Mouse (Mus musculus): Measurements from ENCODE around the gene Ppp1cc. TPM values are rescaled to one million over a fixed set of nuclear protein-coding genes. Genes with fewer than 3 reads are reported as not detected.
"Not testable (repeated sequence)": the region's sequence is repeated elsewhere in the genome, so short reads cannot be mapped to it uniquely, and the experiment has no call there.

The Ppp1cc gene
- total RNA-seq, 2 experiments from 2014 or later = 111 to 125 TPM

DNA sequence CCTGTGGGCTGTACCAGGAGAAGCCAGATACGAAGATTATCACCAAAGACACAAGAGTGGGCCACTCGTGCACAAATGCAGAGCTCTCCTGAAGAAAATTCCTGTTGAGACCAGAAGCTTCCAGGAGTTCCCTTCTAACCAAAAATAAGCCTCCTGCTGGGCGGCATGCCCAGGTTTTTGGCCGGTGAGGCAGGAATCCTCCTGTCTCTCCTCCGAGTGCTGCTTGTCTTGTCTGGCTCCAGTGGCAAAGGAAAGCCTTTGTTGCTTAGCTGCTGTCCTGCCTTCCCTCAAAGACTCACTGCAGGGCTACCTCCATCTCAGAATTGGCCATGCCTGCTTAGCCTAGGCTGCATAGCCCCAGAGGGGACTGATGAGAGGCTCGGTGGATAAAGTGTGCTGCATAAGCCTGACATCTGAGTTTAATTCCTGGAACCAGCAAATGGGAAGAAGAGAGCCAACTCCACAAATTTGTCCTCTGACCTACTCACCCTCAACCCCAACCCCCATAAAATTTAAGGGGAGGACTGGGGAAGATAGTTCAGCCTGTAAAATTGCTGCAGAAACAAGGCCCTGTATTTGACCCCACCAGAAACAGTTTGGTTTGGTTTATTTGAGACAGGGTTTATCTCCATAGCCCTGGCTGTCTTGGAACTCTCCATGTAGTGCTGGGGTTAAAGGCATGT lies 7.3 kb downstream of the Ppp1cc start:
- DNase-seq = no peak

DNA sequence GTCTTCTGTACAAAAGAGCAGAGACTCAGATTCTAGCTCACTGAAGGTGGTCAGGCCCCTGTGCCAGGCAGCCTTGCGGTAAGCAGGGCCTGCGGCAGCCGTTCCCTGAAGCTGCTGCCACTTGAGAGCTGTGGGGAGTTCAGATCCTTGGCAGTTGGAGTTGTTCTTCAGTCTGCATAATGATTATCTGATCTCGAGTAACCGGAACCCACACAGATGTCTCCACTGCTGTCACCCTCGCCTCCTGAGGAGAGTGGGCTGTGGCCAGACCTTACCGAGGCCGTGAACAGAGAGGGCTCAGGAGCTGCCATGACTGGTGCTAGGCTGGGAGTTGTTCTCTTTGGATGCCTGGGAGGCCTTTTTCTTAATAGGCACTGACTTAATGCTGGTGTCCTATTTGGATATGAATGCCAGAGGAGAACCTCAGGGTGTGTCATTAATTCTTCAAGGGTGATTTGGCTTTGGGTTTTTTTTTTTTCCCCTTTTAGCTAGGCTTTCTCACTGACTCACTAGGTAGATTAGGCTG lies 8.6 kb downstream of the Ppp1cc start:
- DNase-seq = no peak

DNA sequence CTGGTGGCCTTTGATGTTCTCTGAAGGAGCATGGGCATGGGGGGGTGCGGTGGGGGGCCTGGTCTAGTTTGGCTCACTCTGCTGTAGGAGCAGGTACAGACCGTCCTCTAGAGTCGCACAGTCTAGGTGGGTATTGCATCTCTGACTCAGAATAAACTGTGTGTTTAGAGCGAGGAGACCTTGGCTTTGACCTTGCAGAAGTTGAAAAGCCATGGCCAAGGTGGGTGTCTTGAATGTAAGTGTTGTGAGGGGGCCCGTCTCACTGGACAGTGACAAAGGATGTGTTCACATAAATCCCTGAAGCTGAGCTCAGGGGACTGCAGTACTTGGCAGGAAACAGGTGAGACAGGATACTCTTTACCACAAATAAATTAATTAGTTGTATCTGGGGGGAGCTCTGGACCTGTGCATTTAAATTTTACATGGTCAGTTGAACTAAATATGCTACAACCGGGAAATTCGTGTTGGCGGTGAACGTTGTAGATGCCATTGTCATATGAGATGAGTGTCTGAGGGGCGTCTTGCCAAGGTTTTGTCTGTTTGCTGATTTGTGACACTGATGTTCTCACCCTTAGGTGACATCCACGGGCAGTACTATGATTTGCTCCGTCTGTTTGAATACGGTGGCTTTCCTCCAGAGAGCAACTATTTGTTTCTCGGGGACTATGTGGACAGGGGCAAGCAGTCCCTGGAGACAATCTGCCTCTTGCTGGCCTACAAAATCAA lies 10.4 kb downstream of the Ppp1cc start:
- DNase-seq = no peak

DNA sequence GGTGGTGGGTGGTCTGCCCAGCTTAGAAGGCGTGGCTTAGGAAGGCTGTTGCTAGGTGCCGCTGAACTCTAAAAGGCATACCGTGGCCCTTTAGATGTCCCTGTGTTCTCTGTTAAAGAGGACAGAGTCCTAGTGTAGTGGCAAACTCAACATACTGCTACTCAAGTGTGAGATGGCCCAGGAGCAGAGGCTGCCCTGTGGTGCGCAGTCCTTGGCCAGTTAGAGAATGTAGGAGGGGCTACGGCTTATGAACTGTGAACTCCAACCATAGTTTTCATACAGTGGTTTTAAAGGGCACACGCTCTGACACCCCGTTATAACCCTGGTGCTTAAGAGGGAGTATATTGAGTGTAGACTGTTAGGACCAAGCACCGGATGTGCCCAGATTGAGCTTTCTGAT lies 13.0 kb downstream of the Ppp1cc start:
- no peak for DNase-seq

DNA sequence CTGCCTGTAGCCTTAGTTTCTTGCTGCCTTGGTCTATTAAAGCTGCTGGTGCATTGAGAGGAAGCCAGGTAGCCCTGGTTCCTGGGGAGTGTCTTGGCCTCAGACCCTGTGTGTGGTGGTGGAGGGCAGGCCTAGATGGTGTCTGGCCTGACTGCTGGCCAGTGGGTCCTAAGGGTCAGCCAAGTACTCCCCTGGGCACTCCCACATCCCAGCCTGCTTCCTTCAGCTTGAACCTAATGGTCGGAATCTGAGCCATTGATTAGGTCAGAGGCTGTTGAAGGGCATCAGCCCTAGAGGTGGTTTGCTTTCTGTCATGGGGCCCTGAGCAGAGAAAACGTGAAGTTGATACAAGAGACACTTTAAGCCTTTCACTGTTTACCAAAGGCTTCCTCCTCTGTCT lies 17.3 kb downstream of the Ppp1cc start:
- DNase-seq = no peak

DNA sequence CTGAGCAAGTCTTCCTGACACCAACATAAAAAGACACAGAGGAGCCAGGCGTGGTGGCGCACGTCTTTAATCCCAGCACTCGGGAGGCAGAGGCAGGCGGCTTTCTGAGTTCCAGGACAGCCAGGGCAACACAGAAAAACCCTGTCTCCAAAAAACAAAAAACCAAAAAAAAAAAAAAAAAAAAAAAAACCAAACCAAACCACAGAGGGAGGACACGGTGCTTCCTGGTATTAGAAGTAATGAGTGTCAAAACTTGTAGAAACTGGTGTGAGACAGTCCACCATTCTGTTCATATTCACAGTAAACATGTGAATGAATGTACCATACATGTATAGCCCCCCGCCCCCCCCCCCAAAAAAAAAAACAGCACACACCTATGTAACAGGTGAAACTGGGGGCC lies 17.9 kb downstream of the Ppp1cc start:
- DNase-seq = no peak

DNA sequence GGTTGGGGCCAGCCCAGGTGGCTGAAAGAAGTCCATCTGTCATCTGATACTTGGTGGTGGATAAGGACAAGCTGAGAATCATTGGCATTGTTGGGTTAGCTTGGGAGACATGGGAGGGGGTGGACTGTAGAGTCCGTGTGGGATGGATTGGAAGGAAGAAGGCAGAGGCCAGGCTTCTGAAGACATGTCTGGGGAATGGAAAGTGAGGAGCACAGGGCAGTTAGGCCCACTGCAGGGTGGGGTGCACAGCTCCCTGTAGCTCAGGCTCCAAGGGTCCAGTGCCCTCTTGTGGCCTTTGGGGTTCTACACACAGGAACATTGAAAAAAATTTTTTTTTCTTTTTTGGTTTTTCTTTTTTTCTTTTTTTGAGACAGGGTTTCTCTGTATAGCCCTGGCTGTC lies 18.3 kb downstream of the Ppp1cc start:
- no peak for DNase-seq

DNA sequence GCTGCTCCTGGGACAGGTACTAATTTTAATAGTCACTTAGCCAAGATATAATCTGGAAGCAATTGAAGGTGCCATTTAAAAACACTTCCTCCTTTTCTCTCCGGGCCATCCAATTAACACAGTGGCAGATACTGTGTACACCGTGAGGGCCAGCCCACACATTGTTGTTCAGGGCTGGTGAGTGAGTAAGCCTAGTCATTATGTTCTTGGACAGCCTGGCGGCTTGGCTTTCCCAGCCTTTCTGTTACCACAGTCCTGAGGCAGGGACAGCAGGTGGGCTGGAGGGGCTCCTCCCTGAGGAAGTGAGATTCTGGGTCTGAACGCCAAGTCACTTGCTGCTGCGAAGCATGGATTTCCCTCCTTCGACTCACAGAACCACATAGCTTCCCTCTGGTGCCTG lies 21.6 kb downstream of the Ppp1cc start:
- DNase-seq = no peak

DNA sequence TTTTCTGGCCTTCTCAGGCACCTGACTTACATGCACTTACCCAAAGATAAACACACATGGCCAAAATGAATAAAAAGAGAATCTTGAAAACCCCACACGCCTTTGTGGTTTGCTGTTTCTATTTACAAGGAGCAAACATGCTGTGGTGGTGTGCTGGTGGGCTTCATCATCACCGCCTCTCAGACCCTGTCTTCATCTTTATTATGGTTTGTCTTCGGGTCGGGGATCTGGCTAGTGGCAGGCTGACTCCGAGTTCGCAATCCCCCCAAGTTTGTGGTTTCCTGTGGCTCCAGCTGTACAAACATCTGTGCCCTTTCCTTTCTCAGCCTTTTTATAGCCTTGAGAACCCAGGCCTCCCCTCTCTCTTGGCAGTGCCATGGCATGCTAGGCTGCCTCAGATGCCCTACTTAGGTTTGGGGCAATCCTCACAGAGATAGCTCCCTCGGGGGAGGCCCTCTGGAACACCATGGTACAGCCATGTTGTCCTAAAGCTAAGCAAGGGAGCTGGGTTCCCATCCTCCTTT lies 26.3 kb downstream of the Ppp1cc start:
- DNase-seq = no peak

DNA sequence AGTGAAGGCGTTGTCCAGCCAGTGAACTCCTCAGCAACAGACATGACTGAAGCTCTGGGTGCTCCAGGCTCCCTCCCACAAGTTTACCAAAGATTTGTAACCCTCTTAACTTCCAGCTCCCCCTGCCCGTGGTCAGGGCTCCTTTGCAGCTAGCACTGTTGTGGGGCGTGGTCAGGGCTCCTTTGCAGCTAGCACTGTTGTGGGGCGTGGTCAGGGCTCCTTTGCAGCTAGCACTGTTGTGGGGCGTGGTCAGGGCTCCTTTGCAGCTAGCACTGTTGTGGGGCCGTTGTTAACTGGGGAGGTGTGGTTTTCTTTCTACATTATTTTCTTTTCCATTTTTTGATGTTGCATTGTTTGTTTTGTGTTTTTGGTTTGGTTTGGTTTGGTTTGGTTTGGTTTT lies 26.8 kb downstream of the Ppp1cc start:
- DNase-seq = not testable (repeated sequence)

DNA sequence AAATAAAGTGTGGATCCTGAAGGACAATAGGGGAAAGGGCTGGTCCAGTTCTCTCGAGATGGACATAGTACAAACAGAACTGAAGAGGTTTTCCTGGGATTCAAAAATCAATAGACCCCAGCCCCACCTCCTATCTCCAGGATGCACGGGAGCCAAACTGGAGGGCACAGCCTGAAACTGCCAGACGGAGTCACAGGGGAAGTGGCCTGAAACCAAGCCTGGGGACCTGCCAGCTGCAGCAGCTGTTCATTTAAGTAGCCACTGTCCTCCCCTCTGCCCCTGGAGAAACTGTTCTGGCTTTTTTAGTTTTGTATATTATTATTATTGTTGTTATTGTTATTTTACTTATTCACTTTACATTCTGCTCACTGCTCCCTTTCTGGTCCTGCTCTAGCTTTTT lies 31.0 kb downstream of the Ppp1cc start:
- DNase-seq = no peak

DNA sequence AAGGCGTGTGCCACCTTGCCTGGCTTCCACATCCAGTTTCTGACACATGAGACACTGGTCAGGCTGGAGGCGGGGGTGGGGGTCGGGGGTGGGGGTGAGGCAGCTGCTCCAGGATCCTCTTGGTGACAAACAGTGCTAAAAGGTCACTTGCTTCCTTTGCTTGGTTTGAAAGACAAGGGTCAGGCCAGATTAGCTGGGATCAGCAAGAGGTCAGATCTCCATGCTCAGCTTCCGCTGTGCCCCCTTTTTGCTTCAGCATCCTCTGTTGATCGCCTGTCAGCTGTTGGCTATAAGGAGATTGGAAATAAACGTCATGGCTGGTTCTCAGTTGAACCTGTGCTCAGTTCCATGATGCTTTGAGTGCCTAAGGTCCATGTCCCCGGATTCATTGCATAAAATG lies 32.4 kb downstream of the Ppp1cc start:
- DNase-seq = no peak

DNA sequence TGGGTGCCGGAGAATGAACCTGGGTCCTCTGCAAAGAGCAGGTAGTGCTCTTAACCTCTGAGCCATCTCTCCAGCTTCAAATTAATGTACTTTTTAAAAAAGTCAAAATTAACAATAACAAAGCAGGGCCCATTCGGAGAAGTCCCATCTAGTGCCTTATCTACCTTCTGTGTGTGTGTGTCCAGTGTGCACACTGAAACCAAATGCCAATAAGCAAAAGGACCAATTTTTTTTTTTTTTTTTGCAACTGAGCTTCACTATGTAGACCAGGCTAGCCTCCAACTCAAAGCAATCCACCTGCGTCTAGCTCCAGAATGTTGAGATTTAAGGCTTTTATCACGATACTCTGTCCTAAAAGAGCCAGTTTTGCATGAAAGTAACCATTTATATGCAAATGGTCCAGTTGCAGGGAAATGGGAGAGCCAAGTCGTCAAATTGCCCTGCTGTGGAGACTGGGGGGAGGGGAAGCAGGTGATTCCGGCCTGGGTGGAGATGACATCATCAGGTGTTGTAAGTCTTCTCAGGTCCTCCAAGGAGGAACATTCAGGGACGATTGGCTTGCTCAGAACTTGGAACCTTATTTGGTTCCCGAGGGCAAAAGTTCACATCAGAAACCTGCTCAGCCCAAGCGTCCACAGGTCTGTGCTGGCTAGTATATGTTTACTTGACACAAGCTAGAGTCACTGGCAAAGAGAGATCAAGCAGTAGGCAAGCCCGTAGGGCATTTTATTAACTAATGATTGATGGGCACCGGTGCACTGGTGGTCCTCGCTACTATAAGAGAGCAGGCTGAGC lies 33.4 kb downstream of the Ppp1cc start:
- DNase-seq = no peak

DNA sequence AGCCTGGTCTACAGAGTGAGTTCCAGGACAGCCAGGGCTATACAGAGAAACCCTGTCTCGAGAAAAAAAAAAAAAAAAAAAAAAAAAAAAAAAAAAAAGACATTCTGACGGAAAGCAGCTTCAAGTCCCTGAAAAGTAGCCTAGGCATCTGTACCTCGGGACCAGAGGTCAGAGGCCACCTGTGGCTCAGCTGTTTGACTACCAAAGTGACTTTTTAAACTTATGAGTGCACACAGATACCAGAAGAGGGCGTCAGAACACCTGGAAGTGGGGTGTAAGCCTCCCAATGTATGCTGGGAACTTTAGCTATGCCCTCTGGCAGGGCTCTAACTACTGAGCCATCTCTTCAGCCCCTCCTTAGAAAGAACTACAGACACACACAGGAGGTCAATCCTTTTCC lies 34.3 kb downstream of the Ppp1cc start:
- DNase-seq = no peak

DNA sequence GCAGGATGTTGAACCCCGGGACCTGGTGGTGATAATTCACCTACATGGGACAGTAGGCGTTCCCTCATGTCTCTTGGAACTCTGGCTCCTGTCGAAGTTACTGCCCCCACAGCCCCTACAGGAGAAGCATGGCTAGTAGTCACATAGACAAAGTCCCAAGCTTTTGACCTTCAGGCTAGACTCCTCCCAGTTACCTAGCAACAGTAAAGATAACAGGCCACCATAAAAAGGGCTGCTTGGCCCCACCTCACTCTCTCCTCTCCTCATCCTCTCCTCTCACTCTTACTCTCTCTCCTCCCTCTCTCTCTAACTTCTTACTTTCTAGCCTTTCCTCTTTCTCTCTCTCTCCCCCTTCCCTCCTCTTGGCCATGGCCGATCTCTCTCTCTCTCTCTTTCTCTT lies 42.8 kb downstream of the Ppp1cc start:
- DNase-seq = no peak

DNA sequence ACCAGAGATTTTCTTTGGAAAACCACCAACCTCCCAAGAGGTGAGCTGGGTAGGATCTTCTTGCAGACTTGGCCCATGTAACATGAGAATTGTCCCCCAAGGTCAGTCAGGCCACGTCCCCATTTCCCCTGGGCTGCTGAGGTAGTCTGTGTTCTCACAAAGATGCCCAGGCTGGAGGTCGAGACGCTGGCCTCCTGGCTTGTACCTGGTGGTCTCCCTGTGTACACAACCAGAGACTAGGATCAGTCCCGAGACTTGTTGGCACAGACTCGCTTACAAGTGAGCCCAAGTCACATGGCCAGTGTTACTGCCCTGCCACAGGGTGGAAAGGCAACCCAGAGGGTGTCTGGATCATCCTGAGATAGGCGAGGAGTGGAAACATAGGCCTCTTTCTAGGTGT lies 43.8 kb downstream of the Ppp1cc start:
- DNase-seq = no peak

DNA sequence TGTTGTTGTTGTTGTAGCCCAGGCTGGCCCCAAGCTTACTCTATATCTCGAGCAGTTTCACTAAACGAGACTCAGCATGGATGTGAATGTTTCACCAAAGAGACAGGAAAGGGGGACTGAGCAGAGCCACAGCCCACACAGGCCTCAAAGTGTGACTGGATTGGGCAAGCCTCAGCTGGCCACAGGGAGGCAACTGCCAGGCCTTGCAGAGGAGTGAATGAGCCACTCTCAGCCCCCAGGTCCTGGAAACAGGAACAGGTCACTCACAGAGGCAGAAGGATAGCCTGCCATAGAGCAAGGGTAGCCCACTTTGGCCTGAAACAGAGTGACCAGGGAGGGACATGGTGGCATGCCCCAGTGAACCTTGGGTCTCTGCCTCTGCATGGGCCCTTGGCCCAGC lies 46.1 kb downstream of the Ppp1cc start:
- no peak for DNase-seq

DNA sequence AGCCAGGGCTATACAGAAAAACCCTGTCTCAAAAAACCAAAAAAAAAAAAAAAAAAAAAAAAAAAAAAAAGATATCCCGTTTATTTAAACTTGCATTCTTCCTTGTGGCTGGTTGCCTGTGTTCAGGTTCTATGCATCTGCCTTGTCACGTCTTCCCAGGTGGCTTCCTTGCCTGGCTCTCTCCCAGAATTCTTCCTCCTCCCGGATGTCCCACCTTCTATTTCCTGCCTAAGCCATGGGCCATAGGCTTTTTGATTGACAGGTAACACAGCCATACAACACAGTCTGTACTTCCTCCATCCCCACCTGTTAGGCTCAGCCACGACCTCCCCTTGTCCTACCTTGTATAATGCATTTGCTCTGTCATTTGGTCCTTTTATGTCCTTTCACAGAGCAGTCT lies 48.4 kb downstream of the Ppp1cc start, which contains the start of gene Hvcn1:
Gene Hvcn1 (plus strand): TSS at position 330 of the 400 bp plus-strand sequence.
- no peak for DNase-seq

DNA sequence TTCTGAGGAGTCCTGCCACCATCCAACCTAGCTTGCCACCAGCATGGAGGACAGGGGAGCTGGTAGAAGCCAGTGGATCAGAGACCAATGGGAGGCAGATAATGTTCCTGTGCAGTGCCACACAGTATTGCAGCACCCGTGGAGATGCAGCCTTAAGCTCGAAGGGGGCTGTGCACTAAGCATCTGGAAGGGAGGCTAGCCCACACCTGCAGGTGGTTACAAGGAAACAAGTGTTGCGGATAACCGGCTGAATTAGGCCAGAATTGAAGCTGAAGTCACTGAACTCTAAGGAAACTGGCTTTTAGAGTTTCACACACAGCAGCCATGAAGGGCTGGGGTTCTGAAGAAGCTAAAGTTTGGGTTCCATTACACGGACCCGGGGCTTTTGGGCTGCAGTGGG lies 50.8 kb downstream of the Ppp1cc start:
- DNase-seq = no peak

DNA sequence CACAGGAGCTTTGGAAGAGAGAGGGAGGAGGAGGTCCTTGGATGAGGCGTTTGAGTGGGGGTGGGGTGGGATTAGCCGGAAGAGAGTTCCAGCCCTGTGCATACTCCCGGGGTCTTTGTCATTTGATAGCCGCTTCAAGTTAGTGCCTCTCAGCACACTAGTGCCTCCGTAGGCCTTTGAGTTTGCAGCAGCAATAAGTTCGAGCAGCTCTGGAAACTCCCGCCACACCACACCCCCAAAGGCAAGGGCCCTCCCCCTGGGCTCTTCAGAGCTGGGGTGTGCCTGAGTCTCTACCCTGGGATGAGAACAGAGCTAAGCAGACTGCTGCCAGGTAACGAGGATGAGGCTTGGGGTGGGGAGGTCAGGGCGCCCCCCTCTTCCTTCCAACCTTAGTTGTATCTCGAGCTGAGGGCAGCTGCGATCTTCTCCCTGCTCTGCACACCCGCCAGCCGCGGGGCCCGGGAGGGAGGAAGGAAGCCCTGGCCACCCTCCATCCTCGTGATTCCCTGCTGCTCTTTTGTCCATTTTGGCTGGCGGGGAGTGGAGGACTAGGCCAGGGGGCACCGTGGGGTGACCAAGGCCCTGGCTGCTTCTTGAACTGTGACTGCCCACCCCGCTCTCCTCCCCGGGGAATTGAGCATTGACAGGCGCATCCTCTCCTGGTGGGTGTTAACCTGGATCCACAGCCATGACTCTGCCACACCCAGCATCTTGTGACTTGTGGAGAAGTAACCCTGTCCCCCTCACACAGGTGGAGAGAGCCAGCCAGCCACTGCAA lies 51.7 kb downstream of the Ppp1cc start:
- DNase-seq = peak; percentile 60

DNA sequence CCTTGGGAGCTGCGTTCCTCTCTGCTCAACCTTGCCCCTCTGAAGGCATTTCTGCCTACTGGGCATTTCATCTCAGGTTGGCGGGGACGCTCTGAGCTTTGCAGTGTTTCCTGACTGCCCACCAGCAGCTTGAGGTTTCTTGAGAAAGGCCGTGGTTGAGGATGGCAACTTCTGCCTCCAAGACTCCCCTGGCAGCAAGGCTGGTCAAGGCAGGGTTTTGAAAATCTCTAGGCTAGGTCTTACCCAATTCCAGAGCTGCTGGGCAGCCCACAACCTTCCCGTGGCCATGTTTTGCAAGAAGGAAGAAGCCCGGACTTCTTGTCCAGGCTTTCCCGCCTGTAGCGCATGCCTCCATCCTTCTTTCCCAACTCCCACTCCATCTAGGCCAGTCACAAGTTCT lies 52.8 kb downstream of the Ppp1cc start:
- no peak for DNase-seq

DNA sequence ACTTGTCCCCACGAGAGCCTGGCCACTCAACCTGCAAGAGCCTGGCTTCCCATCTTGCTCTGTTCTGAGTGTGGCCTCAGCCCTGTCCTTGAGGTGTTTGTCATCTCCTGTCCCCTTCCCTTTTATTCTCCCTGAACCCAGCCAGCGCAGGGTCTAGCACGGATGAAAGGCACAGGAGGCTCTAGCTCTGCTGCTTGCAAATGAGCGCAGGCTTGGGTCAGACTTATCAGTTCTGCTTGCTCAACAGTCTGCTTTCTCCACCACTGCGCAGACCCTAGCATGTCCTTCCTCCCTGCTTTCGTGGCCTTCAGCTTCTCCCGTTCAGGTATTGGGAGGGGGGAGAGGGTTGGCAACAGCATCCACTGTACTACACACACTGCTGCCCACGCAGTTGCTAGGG lies 54.0 kb downstream of the Ppp1cc start:
- DNase-seq = no peak
